Mouse (Mus musculus) ZHBTc4 (cell line): Measurements from ENCODE around the gene Trim38.
A peak's percentile ranks its signal among the peaks of the same experiment; 100 is the strongest.
"Not testable (repeated sequence)": the region's sequence is repeated elsewhere in the genome, so short reads cannot be mapped to it uniquely, and the experiment has no call there.

Experiments used
- DNase-seq: peaks from one replicate; pipeline ENCODE4 v3.0.0-alpha.2; 2011; ENCODE audit warnings: low read depth, low spot score

Trim38 gene

GRCm38 (mm10) chr13:23769613-23770012 lies at the start of gene Trim38:
TSS of gene Trim38 (plus strand) at chr13:23769913.
- not testable (repeated sequence) for DNase-seq

- DNase-seq: no peak
These were observed 45.5 kb upstream of the Trim38 start for GRCm38 (mm10) chr13:23724239-23724638.

- no peak for DNase-seq
These were observed 44.5 kb upstream of the Trim38 start for GRCm38 (mm10) chr13:23725213-23725612.

GRCm38 (mm10) chr13:23728472-23729191 lies 41.1 kb upstream of the Trim38 start:
- DNase-seq: no peak

- DNase-seq: no peak
These were observed 40.6 kb upstream of the Trim38 start for GRCm38 (mm10) chr13:23729192-23729525.

GRCm38 (mm10) chr13:23729706-23730105 lies 40.0 kb upstream of the Trim38 start:
- no peak for DNase-seq

- DNase-seq: no peak
These were observed 39.2 kb upstream of the Trim38 start for GRCm38 (mm10) chr13:23730479-23730878.

- no peak for DNase-seq
These were observed 37.4 kb upstream of the Trim38 start for GRCm38 (mm10) chr13:23732156-23732804.

GRCm38 (mm10) chr13:23737091-23737490 lies 32.6 kb upstream of the Trim38 start:
- DNase-seq: no peak

GRCm38 (mm10) chr13:23738041-23738440 lies 31.7 kb upstream of the Trim38 start:
- DNase-seq: no peak

GRCm38 (mm10) chr13:23738677-23739068 lies 31.0 kb upstream of the Trim38 start, which contains the start of gene Hist1h1c:
TSS of gene Hist1h1c (plus strand) at chr13:23738808.
- peak; percentile 95 for DNase-seq

GRCm38 (mm10) chr13:23739069-23739921 lies 30.4 kb upstream of the Trim38 start:
- peak; percentile 99 for DNase-seq

- no peak for DNase-seq
These were observed 29.8 kb upstream of the Trim38 start for GRCm38 (mm10) chr13:23739922-23740252.

GRCm38 (mm10) chr13:23740256-23740840 lies 29.4 kb upstream of the Trim38 start:
- DNase-seq: peak; percentile 32

- DNase-seq: peak; percentile 27
These were observed 28.8 kb upstream of the Trim38 start for GRCm38 (mm10) chr13:23740910-23741309.

GRCm38 (mm10) chr13:23742007-23742406 lies 27.7 kb upstream of the Trim38 start:
- DNase-seq: peak; percentile 92

GRCm38 (mm10) chr13:23743215-23743614 lies 26.5 kb upstream of the Trim38 start:
- DNase-seq: peak; percentile 45

GRCm38 (mm10) chr13:23743963-23744362 lies 25.8 kb upstream of the Trim38 start:
- DNase-seq: peak; percentile 62

- peak; percentile 65 for DNase-seq
These were observed 25.0 kb upstream of the Trim38 start for GRCm38 (mm10) chr13:23744421-23745380.

GRCm38 (mm10) chr13:23745381-23746161 lies 24.1 kb upstream of the Trim38 start, which contains the start of gene Hist1h3c:
TSS of gene Hist1h3c (minus strand) at chr13:23745602.
- DNase-seq: peak; percentile 93
